Mouse (Mus musculus): ENCODE measurements around the gene Aldh1l2. TPM values are rescaled to one million over a fixed set of nuclear protein-coding genes. Genes with fewer than 3 reads are reported as not detected.

Gene Aldh1l2
- 7.2 and 8.7 TPM in 2 replicates for polyA plus RNA-seq (2014; fragmentation: Nextera tagmentation; extraction: Ambion mirVana)

GRCm38 (mm10) chr10:83533910-83534283 is at the start of gene Aldh1l2:
TSS of gene Aldh1l2 (minus strand) at chr10:83534140.
- Histone ChIP-seq H3K4me3 (ENCODE audit: low read depth, low read length) (peak within 1 kb of the TSS; percentile 58), H3K4me1 (replicated peaks; ENCODE audit: control insufficient read depth, insufficient read depth, low read length) (no peaks in the 10 kb centered on the region), H3K27ac (ENCODE audit: low read depth, low read length) (peak within 1 kb of the TSS; percentile 40; the same call in 1 of the 2 replicates), H3K36me3 (ENCODE audit: control insufficient read depth, insufficient read depth, low read length) (no peaks in the 10 kb centered on the region), H3K9me3 (ENCODE audit: control insufficient read depth, low read length) (no peaks in the 10 kb centered on the region), H3K27me3 (ENCODE audit: control insufficient read depth, insufficient read depth, low read length) (peaks cover 2% of the 10 kb centered on the region; the same call in 1 of the 2 replicates), H3K4me2 (replicated peaks; ENCODE audit: low read depth, low read length) (peak within 1 kb of the TSS; percentile 75), H3K9ac (ENCODE audit: low read depth, low read length) (peak within 1 kb of the TSS; percentile 62)
- DNase-seq (ENCODE audit: low spot score) (peak; percentile 87), ATAC-seq (ENCODE audit: low FRiP score) (peak; percentile 98)
- WGBS = under 1% methylated on average over 21 of the region's 21 CpGs

GRCm38 (mm10) chr10:83565449-83566441 is 31.8 kb upstream of the Aldh1l2 start:
- Histone ChIP-seq H3K27ac (ENCODE audit: low read depth, low read length) (no peak overlapping the region), H3K4me3 (ENCODE audit: low read depth, low read length) (no peak overlapping the region), H3K9ac (ENCODE audit: low read depth, low read length) (no peak overlapping the region), H3K4me2 (replicated peaks; ENCODE audit: low read depth, low read length) (no peak overlapping the region), H3K36me3 (ENCODE audit: control insufficient read depth, insufficient read depth, low read length) (peaks cover 5% of the 10 kb centered on the region; the same call in 1 of the 2 replicates), H3K4me1 (replicated peaks; ENCODE audit: control insufficient read depth, insufficient read depth, low read length) (no peaks in the 10 kb centered on the region), H3K27me3 (ENCODE audit: control insufficient read depth, insufficient read depth, low read length) (no peaks in the 10 kb centered on the region), H3K9me3 (ENCODE audit: control insufficient read depth, low read length) (no peaks in the 10 kb centered on the region)
- no peak for DNase-seq (ENCODE audit: low spot score)
- ATAC-seq (ENCODE audit: low FRiP score) = no peak
- 97% methylated on average over 7 of the region's 7 CpGs for WGBS

- ATAC-seq (ENCODE audit: low FRiP score) = no peak
- Histone ChIP-seq H3K4me2 (replicated peaks; ENCODE audit: low read depth, low read length) (no peak overlapping the region), H3K36me3 (ENCODE audit: control insufficient read depth, insufficient read depth, low read length) (peaks cover 9% of the 10 kb centered on the region; the same call in 1 of the 2 replicates)
Observed at GRCm38 (mm10) chr10:83563005-83563404, 29.1 kb upstream of the Aldh1l2 start.

GRCm38 (mm10) chr10:83545341-83545740 is 11.4 kb upstream of the Aldh1l2 start:
- Histone ChIP-seq H3K27me3 (ENCODE audit: control insufficient read depth, insufficient read depth, low read length) (no peaks in the 10 kb centered on the region), H3K4me1 (replicated peaks; ENCODE audit: control insufficient read depth, insufficient read depth, low read length) (no peaks in the 10 kb centered on the region), H3K4me2 (replicated peaks; ENCODE audit: low read depth, low read length) (no peak overlapping the region), H3K36me3 (ENCODE audit: control insufficient read depth, insufficient read depth, low read length) (no peaks in the 10 kb centered on the region), H3K4me3 (ENCODE audit: low read depth, low read length) (no peak overlapping the region), H3K9me3 (ENCODE audit: control insufficient read depth, low read length) (no peaks in the 10 kb centered on the region), H3K27ac (ENCODE audit: low read depth, low read length) (no peak overlapping the region), H3K9ac (ENCODE audit: low read depth, low read length) (no peak overlapping the region)
- DNase-seq (ENCODE audit: low spot score) = no peak
- no peak for ATAC-seq (ENCODE audit: low FRiP score)
- WGBS = 82% methylated on average over 3 of the region's 3 CpGs

More at GRCm38 (mm10) chr10:83563005-83563404, 29.1 kb upstream of the Aldh1l2 start:
- Histone ChIP-seq H3K9me3 (ENCODE audit: control insufficient read depth, low read length) (no peaks in the 10 kb centered on the region), H3K27ac (ENCODE audit: low read depth, low read length) (no peak overlapping the region), H3K9ac (ENCODE audit: low read depth, low read length) (no peak overlapping the region), H3K4me3 (ENCODE audit: low read depth, low read length) (no peak overlapping the region), H3K27me3 (ENCODE audit: control insufficient read depth, insufficient read depth, low read length) (no peaks in the 10 kb centered on the region), H3K4me1 (replicated peaks; ENCODE audit: control insufficient read depth, insufficient read depth, low read length) (no peaks in the 10 kb centered on the region)
- no peak for DNase-seq (ENCODE audit: low spot score)

GRCm38 (mm10) chr10:83544103-83544479 is 10.2 kb upstream of the Aldh1l2 start:
- DNase-seq (ENCODE audit: low spot score) = no peak
- no peaks in the 10 kb centered on the region for H3K27me3 ChIP-seq (ENCODE audit: control insufficient read depth, insufficient read depth, low read length)
- H3K36me3 ChIP-seq (ENCODE audit: control insufficient read depth, insufficient read depth, low read length) = no peaks in the 10 kb centered on the region
- peak; percentile 94 for ATAC-seq (ENCODE audit: low FRiP score)
- H3K9ac ChIP-seq (ENCODE audit: low read depth, low read length) = peak overlapping the region; percentile 94
- WGBS = 0% methylated on average over 29 of the region's 41 CpGs
- peak overlapping the region; percentile 92 for H3K4me3 ChIP-seq (ENCODE audit: low read depth, low read length)
- peak overlapping the region; percentile 56 for H3K4me2 ChIP-seq (replicated peaks; ENCODE audit: low read depth, low read length)
- H3K4me1 ChIP-seq (replicated peaks; ENCODE audit: control insufficient read depth, insufficient read depth, low read length) = no peaks in the 10 kb centered on the region
- no peaks in the 10 kb centered on the region for H3K9me3 ChIP-seq (ENCODE audit: control insufficient read depth, low read length)
- peak overlapping the region; percentile 74 for H3K27ac ChIP-seq (ENCODE audit: low read depth, low read length)

GRCm38 (mm10) chr10:83543439-83544102 is 9.6 kb upstream of the Aldh1l2 start, which contains the start of gene Washc4:
TSS of gene Washc4 (plus strand) at chr10:83543752.
- DNase-seq (ENCODE audit: low spot score) (peak; percentile 95), ATAC-seq (ENCODE audit: low FRiP score) (peak; percentile 100)
- no peaks in the 10 kb centered on the region for H3K4me1 ChIP-seq (replicated peaks; ENCODE audit: control insufficient read depth, insufficient read depth, low read length)
- H3K9me3 ChIP-seq (ENCODE audit: control insufficient read depth, low read length) = no peaks in the 10 kb centered on the region
- H3K36me3 ChIP-seq (ENCODE audit: control insufficient read depth, insufficient read depth, low read length) = no peaks in the 10 kb centered on the region
- peak within 1 kb of the TSS; percentile 92 for H3K4me3 ChIP-seq (ENCODE audit: low read depth, low read length)
- 2% methylated on average over 49 of the region's 49 CpGs for WGBS
- H3K27me3 ChIP-seq (ENCODE audit: control insufficient read depth, insufficient read depth, low read length) = no peaks in the 10 kb centered on the region
- H3K27ac ChIP-seq (ENCODE audit: low read depth, low read length) = peak within 1 kb of the TSS; percentile 74
- H3K9ac ChIP-seq (ENCODE audit: low read depth, low read length) = peak within 1 kb of the TSS; percentile 94
- peak within 1 kb of the TSS; percentile 56 for H3K4me2 ChIP-seq (replicated peaks; ENCODE audit: low read depth, low read length)

- H3K4me3 ChIP-seq (ENCODE audit: low read depth, low read length) = no peak overlapping the region
- H3K36me3 ChIP-seq (ENCODE audit: control insufficient read depth, insufficient read depth, low read length) = no peaks in the 10 kb centered on the region
- ATAC-seq (ENCODE audit: low FRiP score) (no peak), DNase-seq (ENCODE audit: low spot score) (no peak)
- no peaks in the 10 kb centered on the region for H3K9me3 ChIP-seq (ENCODE audit: control insufficient read depth, low read length)
- WGBS = 87% methylated on average over 7 of the region's 7 CpGs
- H3K9ac ChIP-seq (ENCODE audit: low read depth, low read length) = no peak overlapping the region
- H3K4me2 ChIP-seq (replicated peaks; ENCODE audit: low read depth, low read length) = no peak overlapping the region
- H3K27me3 ChIP-seq (ENCODE audit: control insufficient read depth, insufficient read depth, low read length) = no peaks in the 10 kb centered on the region
- H3K4me1 ChIP-seq (replicated peaks; ENCODE audit: control insufficient read depth, insufficient read depth, low read length) = no peaks in the 10 kb centered on the region
- no peak overlapping the region for H3K27ac ChIP-seq (ENCODE audit: low read depth, low read length)
Observed at GRCm38 (mm10) chr10:83542241-83542640, 8.3 kb upstream of the Aldh1l2 start.

- Histone ChIP-seq H3K9me3 (ENCODE audit: control insufficient read depth, low read length) (no peaks in the 10 kb centered on the region), H3K27me3 (ENCODE audit: control insufficient read depth, insufficient read depth, low read length) (no peaks in the 10 kb centered on the region), H3K4me2 (replicated peaks; ENCODE audit: low read depth, low read length) (no peak overlapping the region), H3K4me1 (replicated peaks; ENCODE audit: control insufficient read depth, insufficient read depth, low read length) (no peaks in the 10 kb centered on the region), H3K9ac (ENCODE audit: low read depth, low read length) (no peak overlapping the region), H3K36me3 (ENCODE audit: control insufficient read depth, insufficient read depth, low read length) (no peaks in the 10 kb centered on the region), H3K4me3 (ENCODE audit: low read depth, low read length) (no peak overlapping the region), H3K27ac (ENCODE audit: low read depth, low read length) (no peak overlapping the region)
- DNase-seq (ENCODE audit: low spot score) = no peak
- 70% methylated on average over 3 of the region's 3 CpGs for WGBS
- ATAC-seq (ENCODE audit: low FRiP score) = no peak
Observed at GRCm38 (mm10) chr10:83540092-83540491, 6.2 kb upstream of the Aldh1l2 start.

All from hindbrain, embryonic 11.5 days (tissue).